Mouse (Mus musculus) heart, postnatal 0 days (tissue): ENCODE data around the gene Cfap299.

Experiments used
- CTCF ChIP-seq: IDR thresholded peaks from 2 replicates; pipeline ENCODE4 v1.5.1; 2016; ENCODE audit warnings: antibody characterized with exemption, control low read depth, low read depth
- EP300 ChIP-seq: IDR thresholded peaks from 2 replicates; pipeline ENCODE4 v1.6.1; 2016; ENCODE audit warnings: antibody characterized with exemption, low read depth

DNA sequence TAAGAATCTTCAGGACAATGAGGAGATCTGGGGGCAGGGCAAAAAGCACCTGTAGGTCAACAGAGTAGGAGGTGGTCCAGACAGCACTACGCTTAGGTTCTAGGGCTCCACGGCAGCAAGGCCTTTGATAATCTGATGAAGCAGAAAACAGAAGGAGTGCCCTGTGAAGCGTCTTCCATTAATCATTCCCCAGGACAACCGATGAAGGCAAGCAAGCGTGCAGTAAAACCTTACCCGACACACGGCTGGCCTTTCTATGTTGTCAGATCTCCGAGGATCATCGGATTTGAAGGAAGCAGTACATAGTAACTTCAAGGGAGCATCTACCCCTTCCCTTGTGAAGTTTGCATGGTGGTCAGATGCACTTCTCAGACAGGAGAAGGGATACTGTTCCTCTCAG lies 478.8 kb downstream of the Cfap299 start:
- TF ChIP-seq CTCF = no peak
- no peak for TF ChIP-seq EP300
